Mouse (Mus musculus) olfactory bulb, adult 2 months (tissue): ENCODE measurements at regions not wholly inside any gene's neighbourhood (a gene's known extent, or its start where the extent isn't known, plus 50 kb on each side); places are given as distances from the start of the nearest gene placed in this dataset.

Source experiments
- CTCF ChIP-seq: fragments of 200-500 bp; IDR thresholded peaks from 2 replicates; pipeline ENCODE4 v1.5.1; 2012; ENCODE audit warnings: low read depth, mild to moderate bottlenecking, low read length, moderate library complexity; ENCODE audit not compliant: insufficient read depth
- POLR2A ChIP-seq: fragments of 200-500 bp; IDR thresholded peaks from 2 replicates; pipeline ENCODE4 v1.6.1; 2012; ENCODE audit warnings: mild to moderate bottlenecking, low read depth, low read length, moderate library complexity; ENCODE audit not compliant: insufficient read depth

DNA sequence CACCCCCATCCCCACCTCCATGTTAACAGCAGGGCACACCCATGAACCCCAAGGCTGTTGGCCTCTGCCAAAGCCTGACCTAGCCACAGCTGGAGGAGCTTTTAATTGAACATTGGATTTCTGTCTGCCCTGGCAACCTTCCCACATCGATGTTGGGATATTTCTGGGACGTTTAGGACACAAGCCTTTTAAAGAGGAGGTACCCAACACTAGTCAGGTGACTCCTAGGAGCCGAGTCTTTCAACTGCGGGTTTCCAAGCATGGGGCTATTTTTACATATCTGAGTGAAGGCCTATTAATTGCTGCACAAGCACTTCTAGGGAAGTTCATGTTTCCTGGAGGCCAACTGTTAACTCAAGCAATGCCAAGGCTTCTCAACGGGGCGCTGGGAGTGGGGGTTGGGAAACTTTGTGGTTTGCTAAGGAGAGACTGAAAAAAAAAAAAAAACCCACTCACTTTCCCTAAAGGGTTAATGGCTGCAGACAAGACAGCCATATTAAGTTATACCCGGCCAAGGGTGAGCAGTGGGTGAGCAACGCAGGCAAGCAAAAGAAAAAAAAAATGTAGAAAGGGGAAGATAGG lies 213.3 kb downstream of the Bcl2l11 start:
- TF ChIP-seq POLR2A (no peak), CTCF (no peak)
